Mouse (Mus musculus) midbrain, embryonic 10.5 days (tissue): Measurements from ENCODE around the gene Tmbim4. TPM values are rescaled to one million over a fixed set of nuclear protein-coding genes. Genes with fewer than 3 reads are reported as not detected.
"Not testable (repeated sequence)": the region's sequence is repeated elsewhere in the genome, so short reads cannot be mapped to it uniquely, and the experiment has no call there.

Experiments used
- DNase-seq: peaks from one replicate; pipeline ENCODE4 v3.0.0-alpha.2; 2017; ENCODE audit warnings: low spot score
- H3K27ac ChIP-seq: fragments of 300-500 bp; sonication (generic); replicated peaks from 2 replicates; pipeline ENCODE4 v1.5.1; 2016; ENCODE audit warnings: mild to moderate bottlenecking
- H3K27me3 ChIP-seq: fragments of 300-500 bp; sonication (generic); 2 replicates; pipeline ENCODE4 v1.6.1; 2016; ENCODE audit warnings: low read depth, mild to moderate bottlenecking; ENCODE audit not compliant: poor library complexity, severe bottlenecking
- H3K36me3 ChIP-seq: fragments of 300-500 bp; sonication (generic); 2 replicates; pipeline ENCODE4 v1.6.1; 2016; ENCODE audit warnings: mild to moderate bottlenecking, moderate library complexity
- H3K4me1 ChIP-seq: fragments of 300-500 bp; sonication (generic); 2 replicates; pipeline ENCODE4 v1.6.1; 2016
- H3K4me3 ChIP-seq: fragments of 300-500 bp; sonication (generic); 2 replicates; pipeline ENCODE4 v1.5.1; 2016; ENCODE audit warnings: mild to moderate bottlenecking, moderate library complexity
- H3K9me3 ChIP-seq: fragments of 300-500 bp; sonication (generic); replicated peaks from 2 replicates; pipeline ENCODE4 v1.6.1; 2016; ENCODE audit warnings: mild to moderate bottlenecking
- WGBS: fragments of 180-500 bp; shearing (Covaris S2); methylation state at CpG from one replicate; pipeline ENCODE4 v1.1.7; 2016; 5-methylcytosine and 5-hydroxymethylcytosine counted together
- polyA plus RNA-seq: library from polyadenylated mRNA; unstranded; fragments of >200 nt; fragmentation: Nextera tagmentation; extraction: Ambion mirVana; gene quantifications from 2 replicates; pipeline ENCODE4 v1.2.1, GENCODE M21; 2016

Tmbim4 gene
- polyA plus RNA-seq, 1 experiment from 2014 or later = 93.2 TPM

GRCm38 (mm10) chr10:120202467-120203250, 1.3 kb downstream of the Tmbim4 start:
- Histone ChIP-seq H3K27ac (no peak overlapping the region), H3K4me3 (no peak overlapping the region), H3K9me3 (no peaks in the 10 kb centered on the region), H3K4me1 (peaks cover 10% of the 10 kb centered on the region), H3K27me3 (peaks cover 44% of the 10 kb centered on the region), H3K36me3 (no peaks in the 10 kb centered on the region)
- 75% methylated on average over 16 of the region's 16 CpGs for WGBS
- DNase-seq = no peak

DNA sequence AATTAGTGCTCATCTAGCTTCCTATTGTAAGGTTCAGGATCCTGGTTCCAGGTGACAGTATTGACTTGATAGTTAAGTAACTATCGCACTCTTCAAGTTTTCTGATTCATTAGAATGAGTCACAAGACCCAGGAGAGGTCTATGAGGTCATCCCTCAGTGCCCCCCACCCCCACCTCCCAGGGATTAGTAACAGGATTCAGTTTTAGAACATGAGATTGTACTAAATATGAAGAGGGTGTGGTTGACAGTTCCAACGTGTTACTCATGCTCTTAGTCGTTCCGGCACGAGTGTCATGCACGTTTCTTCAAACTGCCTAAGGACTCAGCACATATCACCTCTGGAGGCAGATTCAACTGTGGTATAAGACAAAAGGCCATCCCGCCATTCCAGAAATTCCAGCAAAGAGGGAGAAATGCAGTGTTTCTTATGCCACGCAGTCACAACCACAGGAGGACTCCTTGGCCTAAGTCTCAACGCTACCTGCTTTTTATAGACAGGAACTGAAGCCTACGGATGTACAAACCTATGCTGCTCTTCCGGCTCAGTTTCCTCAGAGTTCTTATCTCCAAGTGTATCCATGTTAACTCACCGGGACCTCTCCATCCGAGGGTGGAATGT, 3.3 kb downstream of the Tmbim4 start:
- no peaks in the 10 kb centered on the region for H3K9me3 ChIP-seq
- H3K4me1 ChIP-seq = peaks cover 18% of the 10 kb centered on the region
- H3K4me3 ChIP-seq = no peak overlapping the region
- H3K27ac ChIP-seq = no peak overlapping the region
- WGBS = 88% methylated on average over 13 of the region's 13 CpGs
- H3K27me3 ChIP-seq = peaks cover 34% of the 10 kb centered on the region
- no peak for DNase-seq
- H3K36me3 ChIP-seq = no peaks in the 10 kb centered on the region

- Histone ChIP-seq H3K4me3 (peak overlapping the region; percentile 68; the same call in 1 of the 2 replicates), H3K9me3 (no peaks in the 10 kb centered on the region; the same call in 1 of the 2 replicates), H3K4me1 (peaks cover 11% of the 10 kb centered on the region), H3K36me3 (peaks cover 13% of the 10 kb centered on the region), H3K27ac (no peak overlapping the region), H3K27me3 (0 out of 2 replicates have a peak, but pooled peaks cover 3% of the 10 kb centered on the region)
- 91% methylated on average over 8 of the region's 8 CpGs for WGBS
- DNase-seq = no peak
Measured at GRCm38 (mm10) chr10:120208015-120208414, 6.6 kb downstream of the Tmbim4 start.

GRCm38 (mm10) chr10:120208575-120209538, 7.5 kb downstream of the Tmbim4 start:
- Histone ChIP-seq H3K36me3 (peaks cover 13% of the 10 kb centered on the region), H3K27ac (peak overlapping the region; percentile 83), H3K4me1 (peaks cover 11% of the 10 kb centered on the region), H3K4me3 (peak overlapping the region; percentile 68), H3K27me3 (0 out of 2 replicates have a peak, but pooled peaks cover 3% of the 10 kb centered on the region), H3K9me3 (no peaks in the 10 kb centered on the region; the same call in 1 of the 2 replicates)
- DNase-seq = peak; percentile 90
- WGBS = 7% methylated on average over 53 of the region's 53 CpGs

DNA sequence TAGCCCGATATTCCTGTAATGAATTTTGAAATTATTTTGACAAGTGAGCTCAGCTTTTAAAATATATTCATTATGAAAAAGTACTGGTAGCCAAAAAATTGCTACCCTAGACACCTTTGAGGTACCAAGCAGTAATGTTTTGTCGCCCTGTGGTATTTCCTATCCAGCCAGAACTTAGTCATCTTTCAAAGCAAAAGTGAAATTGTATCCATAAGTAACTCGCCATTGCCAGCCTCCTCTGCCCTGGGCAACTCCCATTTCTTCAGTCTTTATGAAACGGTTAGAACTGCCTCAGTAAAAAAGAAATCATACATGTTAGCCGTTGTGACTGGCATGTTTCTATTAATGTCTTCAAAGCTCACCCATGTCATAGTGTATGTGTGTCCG, 8.1 kb downstream of the Tmbim4 start:
- Histone ChIP-seq H3K4me3 (peak overlapping the region; percentile 68), H3K9me3 (no peaks in the 10 kb centered on the region; the same call in 1 of the 2 replicates), H3K36me3 (peaks cover 13% of the 10 kb centered on the region), H3K4me1 (peaks cover 11% of the 10 kb centered on the region), H3K27ac (no peak overlapping the region), H3K27me3 (no peaks in the 10 kb centered on the region)
- WGBS = 79% methylated on average over 6 of the region's 6 CpGs
- no peak for DNase-seq

GRCm38 (mm10) chr10:120210096-120210495, 8.7 kb downstream of the Tmbim4 start:
- Histone ChIP-seq H3K27ac (no peak overlapping the region), H3K4me1 (peaks cover 11% of the 10 kb centered on the region), H3K27me3 (no peaks in the 10 kb centered on the region), H3K9me3 (no peaks in the 10 kb centered on the region; the same call in 1 of the 2 replicates), H3K36me3 (peaks cover 13% of the 10 kb centered on the region), H3K4me3 (peak overlapping the region; percentile 68; the same call in 1 of the 2 replicates)
- no peak for DNase-seq
- 91% methylated on average over 3 of the region's 3 CpGs for WGBS

DNA sequence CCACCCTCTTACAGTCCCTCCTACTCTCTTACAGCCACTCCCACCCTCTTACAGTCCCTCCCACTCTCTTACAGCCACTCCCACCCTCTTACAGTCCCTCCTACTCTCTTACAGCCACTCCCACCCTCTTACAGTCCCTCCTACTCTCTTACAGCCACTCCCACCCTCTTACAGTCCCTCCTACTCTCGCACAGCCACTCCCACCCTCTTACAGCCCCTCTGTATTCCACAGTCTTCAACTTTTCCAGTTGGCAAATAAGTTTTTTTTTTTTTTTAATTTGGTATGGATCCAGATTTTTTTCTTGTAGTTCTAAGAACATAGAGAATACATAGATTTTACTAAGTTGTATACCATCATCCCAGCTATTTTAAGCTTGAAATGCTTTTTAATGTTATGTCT, 15.7 kb downstream of the Tmbim4 start:
- not testable (repeated sequence) for DNase-seq, H3K4me1 ChIP-seq, H3K27me3 ChIP-seq, H3K4me3 ChIP-seq, H3K27ac ChIP-seq, H3K9me3 ChIP-seq
- H3K36me3 ChIP-seq = peaks cover 30% of the 10 kb centered on the region
- 75% methylated on average over 1 of the region's 1 CpGs for WGBS

- 96% methylated on average over 10 of the region's 10 CpGs for WGBS
Measured at GRCm38 (mm10) chr10:120218996-120219395, 17.6 kb downstream of the Tmbim4 start.

GRCm38 (mm10) chr10:120219578-120220359, 18.4 kb downstream of the Tmbim4 start:
- Histone ChIP-seq H3K4me1 (no peaks in the 10 kb centered on the region), H3K9me3 (no peaks in the 10 kb centered on the region), H3K27me3 (no peaks in the 10 kb centered on the region), H3K27ac (no peak overlapping the region), H3K4me3 (no peak overlapping the region), H3K36me3 (peaks cover 38% of the 10 kb centered on the region)
- 84% methylated on average over 14 of the region's 14 CpGs for WGBS
- DNase-seq = no peak

More at GRCm38 (mm10) chr10:120218996-120219395, 17.6 kb downstream of the Tmbim4 start:
- Histone ChIP-seq H3K4me3 (no peak overlapping the region), H3K36me3 (peaks cover 33% of the 10 kb centered on the region), H3K4me1 (no peaks in the 10 kb centered on the region), H3K9me3 (no peaks in the 10 kb centered on the region), H3K27ac (no peak overlapping the region), H3K27me3 (no peaks in the 10 kb centered on the region)
- no peak for DNase-seq

DNA sequence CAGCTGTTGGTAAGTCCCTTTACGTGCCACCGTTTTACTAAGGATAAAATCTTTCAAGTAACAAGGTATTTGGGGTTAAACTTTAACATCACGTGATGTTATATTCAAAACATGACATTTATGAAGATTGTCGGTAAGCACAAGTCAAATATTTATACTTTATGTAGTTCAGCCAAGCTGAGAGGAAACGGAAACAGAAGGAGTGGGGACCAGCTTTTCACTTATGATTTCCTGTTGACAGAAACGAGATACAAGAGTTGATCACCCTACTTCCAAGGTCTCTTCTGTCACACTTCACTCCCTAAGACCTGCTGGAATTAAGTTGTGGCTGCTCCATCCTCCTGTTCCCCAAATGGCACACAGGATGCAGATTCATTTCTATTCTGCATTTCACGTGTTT, 19.4 kb downstream of the Tmbim4 start:
- DNase-seq = no peak
- H3K9me3 ChIP-seq = no peaks in the 10 kb centered on the region
- 91% methylated on average over 7 of the region's 7 CpGs for WGBS
- H3K4me1 ChIP-seq = no peaks in the 10 kb centered on the region
- no peak overlapping the region for H3K27ac ChIP-seq
- H3K4me3 ChIP-seq = no peak overlapping the region
- H3K36me3 ChIP-seq = peaks cover 34% of the 10 kb centered on the region
- no peaks in the 10 kb centered on the region for H3K27me3 ChIP-seq

DNA sequence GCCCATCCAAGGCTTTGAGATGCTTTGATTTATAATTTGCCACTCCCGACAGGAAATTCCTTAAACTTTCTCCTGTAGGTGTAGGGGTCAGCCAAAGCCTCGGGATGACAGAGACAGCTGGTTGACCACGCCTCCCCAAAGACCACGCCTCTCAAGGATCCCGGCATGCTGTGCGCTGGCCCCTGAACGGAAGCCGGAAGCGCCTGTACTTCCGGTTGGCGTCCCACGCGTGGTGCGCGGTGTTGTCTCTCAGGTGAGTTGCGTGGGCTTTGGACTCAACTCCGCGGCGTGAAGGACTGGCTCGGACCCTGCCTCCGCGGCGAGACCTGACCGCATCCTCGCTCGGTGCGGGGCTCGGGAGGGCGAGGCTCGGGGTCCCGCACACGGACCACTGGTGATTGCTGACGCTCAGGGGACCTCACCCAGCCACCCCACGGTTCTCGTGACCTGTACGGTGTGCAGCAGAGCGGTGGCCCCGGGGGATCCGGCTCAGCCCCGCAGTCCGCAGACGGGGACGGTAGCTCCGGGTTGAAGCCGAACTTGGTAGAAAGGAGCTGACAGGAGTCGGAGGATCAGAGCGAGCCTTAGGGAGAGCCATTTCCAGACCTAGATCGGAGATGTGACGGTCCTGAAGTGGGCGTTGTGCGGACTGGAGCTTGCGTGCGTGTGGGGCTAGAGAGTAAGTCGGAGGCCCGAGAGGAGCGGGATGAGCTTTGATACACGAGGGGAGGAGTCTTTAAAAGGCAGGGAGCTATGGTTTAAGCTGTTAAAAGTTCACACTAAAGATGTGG, 25.7 kb downstream of the Tmbim4 start, which contains the start of gene Llph:
TSS of gene Llph (plus strand) at position 200 of the 791 bp plus-strand sequence.
- whole genome bisulfite sequencing = under 1% methylated on average over 57 of the region's 57 CpGs
- H3K27ac ChIP-seq = peak within 1 kb of the TSS; percentile 87

More for the DNA sequence above, 25.7 kb downstream of the Tmbim4 start, which contains the start of gene Llph:
- Histone ChIP-seq H3K36me3 (peaks cover 44% of the 10 kb centered on the region), H3K4me3 (peak within 1 kb of the TSS; percentile 99), H3K9me3 (no peaks in the 10 kb centered on the region), H3K4me1 (peaks cover 15% of the 10 kb centered on the region), H3K27me3 (no peaks in the 10 kb centered on the region)
- DNase-seq = peak; percentile 86
